In genomic region chr11:32267188-32267884, GRCm38 (mm10) we compare ENCODE assay signal across 7 mouse cellular contexts. TPM values are rescaled to one million over a fixed set of nuclear protein-coding genes. Genes with fewer than 3 reads are reported as not detected.
DNase-seq lines count a peak whose midpoint lies in the region; ATAC-seq lines count a peak whose summit lies in the region.

Gene Nprl3 (minus strand): TSS chr11:32267707.

- H3K36me3 ChIP-seq in intestine, embryonic 15.5 days, result no peaks in the 10 kb centered on the region
- H3K36me3 ChIP-seq in midbrain, embryonic 10.5 days, result peaks cover 8% of the 10 kb centered on the region

- H3K9ac ChIP-seq in intestine, embryonic 15.5 days, result peak within 1 kb of the TSS; percentile 96

- H3K9me3 ChIP-seq in intestine, embryonic 15.5 days, result no peaks in the 10 kb centered on the region
- no peaks in the 10 kb centered on the region for H3K9me3 ChIP-seq in midbrain, embryonic 10.5 days (replicated peaks)

- H3K27me3 ChIP-seq in intestine, embryonic 15.5 days (replicated peaks), result no peaks in the 10 kb centered on the region
- 0 out of 2 replicates have a peak, but pooled peaks cover 9% of the 10 kb centered on the region for H3K27me3 ChIP-seq in midbrain, embryonic 10.5 days (ENCODE audit: low read depth, poor library complexity, severe bottlenecking)

- peak; percentile 99 for ATAC-seq in intestine, embryonic 15.5 days

- H3K27ac ChIP-seq in intestine, embryonic 15.5 days, result peak within 1 kb of the TSS; percentile 93
- H3K27ac ChIP-seq in midbrain, embryonic 10.5 days (replicated peaks), result peak within 1 kb of the TSS; percentile 97

- H3K4me2 ChIP-seq in intestine, embryonic 15.5 days (replicated peaks), result peak within 1 kb of the TSS; percentile 66

- H3K4me1 ChIP-seq in intestine, embryonic 15.5 days (replicated peaks), result 0 out of 2 replicates have a peak, but pooled peaks cover 3% of the 10 kb centered on the region
- H3K4me1 ChIP-seq in midbrain, embryonic 10.5 days, result peaks cover 21% of the 10 kb centered on the region

- WGBS in intestine, embryonic 15.5 days, result under 1% methylated on average over 54 of the region's 54 CpGs
- under 1% methylated on average over 54 of the region's 54 CpGs for WGBS in midbrain, embryonic 10.5 days

- DNase-seq in adrenal gland, adult 18-20 months (ENCODE audit: low spot score in 2 of 2), result peak; percentile 96 to 98
- peak; percentile 98 for DNase-seq in embryo, embryonic 11 days
- DNase-seq in gastrocnemius, postnatal 36 days, result peak; percentile 92 to 97
- DNase-seq in left cerebral cortex, postnatal 25 days (ENCODE audit: low spot score in 2 of 2), result peak; percentile 97
- DNase-seq in midbrain, embryonic 10.5 days (ENCODE audit: low spot score), result peak; percentile 95
- peak; percentile 95 for DNase-seq in right cerebral cortex, postnatal 4 days

- intact Hi-C loops in gastrocnemius, postnatal 36 days (cut with DNase I), result no loop called here
- intact Hi-C loops in left cerebral cortex, postnatal 25 days (cut with DNase I), result no loop called here

- peak within 1 kb of the TSS; percentile 78 for H3K4me3 ChIP-seq in intestine, embryonic 15.5 days (replicated peaks)
- H3K4me3 ChIP-seq in midbrain, embryonic 10.5 days, result peak within 1 kb of the TSS; percentile 78

RNA-seq across cellular contexts. Expression of gene Nprl3, which starts in this region (rescaled TPM):
- total RNA-seq in adrenal gland, adult 18-20 months (2021), result 10 to 100 TPM; 52.8 to 64.2 TPM
- 10 to 100 TPM; 20.2 to 26.1 TPM for total RNA-seq in gastrocnemius, postnatal 36 days (2021)
- polyA plus RNA-seq in intestine, embryonic 15.5 days (2015; fragmentation: Nextera tagmentation; extraction: Ambion mirVana), result 29.4 and 33.6 TPM in 2 replicates
- 10 to 100 TPM; 42.5 to 50.0 TPM for total RNA-seq in left cerebral cortex, postnatal 25 days (2021)
- polyA plus RNA-seq in midbrain, embryonic 10.5 days (2016; fragmentation: Nextera tagmentation; extraction: Ambion mirVana), result 42.6 and 45.3 TPM in 2 replicates

Comparison
In these comparisons a context has a peak if more than half of its experiments do, and no peak if none do; other contexts are left out.
1. Peak in every context shown above with its lines: DNase-seq, ATAC-seq, H3K4me3 ChIP-seq and H3K27ac ChIP-seq.